Mouse (Mus musculus) kidney, postnatal 0 days (tissue): Measurements from ENCODE around the gene Tent4b. TPM values are rescaled to one million over a fixed set of nuclear protein-coding genes. Genes with fewer than 3 reads are reported as not detected.

Experiments used
- ATAC-seq: fragments of 200-750 bp; cut with Nextera tagmentation; replicated peaks from 2 replicates; pipeline ENCODE4 v1.8.0; 2017; ENCODE audit warnings: low read depth, moderate number of reproducible peaks, moderate TSS enrichment, moderate library complexity; ENCODE audit not compliant: low FRiP score
- DNase-seq: peaks from one replicate; pipeline ENCODE4 v3.0.0-alpha.2; 2016; ENCODE audit warnings: low spot score
- H3K27ac ChIP-seq: fragments of 300-500 bp; sonication (generic); 2 replicates; pipeline ENCODE4 v1.5.1; 2014; ENCODE audit warnings: mild to moderate bottlenecking
- H3K27me3 ChIP-seq: fragments of 300-500 bp; sonication (generic); 2 replicates; pipeline ENCODE4 v1.6.1; 2014; ENCODE audit warnings: low read length, mixed read lengths; ENCODE audit not compliant: insufficient read depth
- H3K36me3 ChIP-seq: fragments of 300-500 bp; sonication (generic); 2 replicates; pipeline ENCODE4 v1.6.1; 2014; ENCODE audit warnings: low read length, mixed read lengths; ENCODE audit not compliant: insufficient read depth
- H3K4me1 ChIP-seq: fragments of 300-500 bp; sonication (generic); replicated peaks from 2 replicates; pipeline ENCODE4 v1.6.1; 2014; ENCODE audit warnings: antibody characterized with exemption, low read length, mixed read lengths; ENCODE audit not compliant: insufficient read depth
- H3K4me2 ChIP-seq: fragments of 300-500 bp; sonication (generic); 2 replicates; pipeline ENCODE4 v1.6.1; 2014; ENCODE audit warnings: mild to moderate bottlenecking, low read length, moderate library complexity, mixed read lengths
- H3K4me3 ChIP-seq: fragments of 300-500 bp; sonication (generic); replicated peaks from 2 replicates; pipeline ENCODE4 v1.5.1; 2014; ENCODE audit warnings: low read depth, low read length
- H3K9ac ChIP-seq: fragments of 300-500 bp; sonication (generic); 2 replicates; pipeline ENCODE4 v1.6.1; 2014; ENCODE audit warnings: low read depth, low read length
- H3K9me3 ChIP-seq: fragments of 300-500 bp; sonication (generic); replicated peaks from 2 replicates; pipeline ENCODE4 v1.6.1; 2016; ENCODE audit warnings: low read length, inconsistent platforms, mixed read lengths
- CTCF ChIP-seq: IDR thresholded peaks from 2 replicates; pipeline ENCODE4 v1.5.1; 2016; ENCODE audit warnings: antibody characterized with exemption, low read depth, mild to moderate bottlenecking, moderate library complexity
- WGBS: fragments of 180-500 bp; shearing (Covaris S2); extraction: QIAGEN DNeasy Blood & Tissue Kit; methylation state at CpG from one replicate; pipeline ENCODE4 v1.1.7; 2014; 5-methylcytosine and 5-hydroxymethylcytosine counted together
- polyA plus RNA-seq: library from polyadenylated mRNA; unstranded; fragments of >200 nt; fragmentation: Nextera tagmentation; extraction: Ambion mirVana; gene quantifications from 2 replicates; pipeline ENCODE4 v1.2.1, GENCODE M21; 2015

The Tent4b gene
- 7.3 and 7.6 TPM in 2 replicates for polyA plus RNA-seq

DNA sequence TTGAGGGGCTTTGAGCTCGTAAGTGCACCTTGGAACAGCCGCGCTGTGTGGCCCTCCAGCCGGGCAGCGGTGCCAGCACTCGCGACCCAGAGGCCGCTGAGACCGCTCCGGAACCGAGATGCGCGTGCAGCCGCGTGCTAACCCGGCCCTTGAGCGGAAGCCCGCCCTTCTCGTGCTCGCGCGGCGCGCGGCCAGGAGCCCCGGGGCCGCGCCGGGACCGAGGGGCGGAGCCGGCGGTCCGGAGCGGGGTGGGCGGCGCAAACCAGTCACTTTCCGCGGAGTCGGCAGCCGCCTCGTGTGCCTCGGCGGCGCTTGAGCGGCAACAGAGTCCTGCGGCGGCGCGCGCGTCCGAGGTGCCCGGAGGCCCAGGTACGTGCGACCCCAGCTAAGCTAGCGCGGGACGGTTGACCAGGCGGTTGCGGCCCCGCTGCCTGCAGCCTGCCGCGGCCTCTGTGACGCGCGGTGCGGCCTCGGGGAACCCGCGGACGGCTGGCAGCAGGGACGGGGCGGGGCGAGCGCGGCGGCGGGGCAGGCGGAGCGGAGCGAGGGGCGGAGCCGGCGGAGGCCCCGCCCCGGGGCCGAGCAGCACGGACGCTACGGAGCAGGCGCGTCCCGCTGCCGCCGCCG, at the start of gene Tent4b:
Gene Tent4b (plus strand): TSS at position 269 of the 627 bp plus-strand sequence.
- H3K9me3 ChIP-seq: no peaks in the 10 kb centered on the region
- no peaks in the 10 kb centered on the region for H3K27me3 ChIP-seq
- H3K9ac ChIP-seq: peak within 1 kb of the TSS; percentile 88
- WGBS: under 1% methylated on average over 88 of the region's 97 CpGs
- peak within 1 kb of the TSS; percentile 94 for H3K4me2 ChIP-seq
- DNase-seq (peak; percentile 94), ATAC-seq (peak; percentile 94)
- peaks cover 19% of the 10 kb centered on the region for H3K4me1 ChIP-seq
- peak within 1 kb of the TSS; percentile 98 for H3K27ac ChIP-seq
- peak within 1 kb of the TSS; percentile 92 for H3K4me3 ChIP-seq
- no peak for TF ChIP-seq CTCF
- no peaks in the 10 kb centered on the region for H3K36me3 ChIP-seq

DNA sequence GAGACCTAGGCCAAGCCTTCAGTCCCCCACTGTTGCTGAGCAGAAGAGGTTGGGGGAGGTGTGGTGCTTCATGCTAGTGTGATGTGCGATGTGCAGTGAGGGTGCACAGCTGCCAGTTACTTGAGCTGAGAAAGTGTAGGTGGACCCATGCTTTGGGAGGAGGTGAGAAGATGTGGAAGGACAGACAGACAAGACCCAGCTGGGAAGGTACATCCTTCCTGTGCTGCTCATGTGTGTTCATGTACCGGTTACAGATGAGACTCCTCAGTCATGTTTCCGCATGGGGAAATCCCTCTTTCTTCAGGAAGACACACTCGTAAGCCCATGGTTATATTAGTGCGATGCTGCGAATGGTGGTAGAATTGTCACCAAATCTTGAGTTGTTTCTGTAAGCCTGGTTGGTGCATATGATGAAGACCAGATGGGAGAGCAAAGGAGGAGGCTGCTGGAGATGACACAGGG, 48.1 kb upstream of the Tent4b start:
- 93% methylated on average over 6 of the region's 6 CpGs for WGBS

DNA sequence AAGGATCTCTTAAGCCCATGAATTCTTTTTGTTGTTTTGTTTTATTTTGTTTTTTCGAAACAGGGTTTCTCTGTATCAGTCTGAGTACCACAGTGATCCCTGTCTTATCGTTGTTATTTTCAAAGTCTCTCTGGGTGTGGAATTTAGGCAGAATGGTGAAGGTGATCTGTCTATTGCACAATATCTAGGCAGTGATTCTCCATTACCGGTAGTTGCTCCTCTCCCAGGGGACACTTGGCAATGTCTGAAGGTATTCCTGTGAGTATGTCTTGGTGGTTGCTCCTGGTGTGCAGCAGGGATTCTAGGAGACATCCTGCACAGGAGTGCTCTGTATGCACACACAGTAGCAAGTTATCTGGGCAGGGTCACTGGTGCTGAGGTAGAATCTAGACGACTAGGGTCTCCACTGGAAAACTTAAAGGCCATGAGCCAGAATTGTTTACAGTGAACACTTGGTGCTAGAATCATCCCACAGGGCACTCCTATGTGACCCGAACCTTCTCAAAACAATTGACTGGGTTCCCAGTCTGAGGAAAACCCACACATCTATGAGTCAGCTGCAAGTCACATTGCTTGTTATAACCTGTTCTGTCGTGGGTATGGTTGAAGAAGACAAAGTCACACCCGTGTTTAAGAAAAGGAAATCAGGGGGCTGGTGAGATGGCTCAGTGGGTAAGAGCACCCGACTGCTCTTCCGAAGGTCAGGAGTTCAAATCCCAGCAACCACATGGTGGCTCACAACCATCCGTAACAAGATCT, 38.6 kb upstream of the Tent4b start:
- no peak overlapping the region for H3K27ac ChIP-seq
- H3K9ac ChIP-seq: no peak overlapping the region
- DNase-seq (no peak), ATAC-seq (no peak)
- no peak for TF ChIP-seq CTCF
- 91% methylated on average over 10 of the region's 10 CpGs for WGBS
- H3K27me3 ChIP-seq: no peaks in the 10 kb centered on the region
- no peak overlapping the region for H3K4me2 ChIP-seq
- no peak overlapping the region for H3K4me3 ChIP-seq
- H3K9me3 ChIP-seq: no peaks in the 10 kb centered on the region
- no peaks in the 10 kb centered on the region for H3K4me1 ChIP-seq
- peaks cover 53% of the 10 kb centered on the region for H3K36me3 ChIP-seq

More for the DNA sequence above, 48.1 kb upstream of the Tent4b start:
- no peak for TF ChIP-seq CTCF
- Histone ChIP-seq H3K9me3 (no peaks in the 10 kb centered on the region), H3K4me2 (no peak overlapping the region), H3K36me3 (peaks cover 36% of the 10 kb centered on the region), H3K9ac (no peak overlapping the region), H3K27me3 (no peaks in the 10 kb centered on the region), H3K4me1 (no peaks in the 10 kb centered on the region), H3K27ac (no peak overlapping the region), H3K4me3 (no peak overlapping the region)
- no peak for DNase-seq
- no peak for ATAC-seq

GRCm38 (mm10) chr8:88161439-88161838, 37.6 kb upstream of the Tent4b start:
- 77% methylated on average over 5 of the region's 5 CpGs for WGBS
- Histone ChIP-seq H3K27me3 (no peaks in the 10 kb centered on the region), H3K4me1 (no peaks in the 10 kb centered on the region), H3K9me3 (no peaks in the 10 kb centered on the region), H3K4me2 (no peak overlapping the region), H3K27ac (no peak overlapping the region), H3K36me3 (peaks cover 54% of the 10 kb centered on the region), H3K9ac (no peak overlapping the region), H3K4me3 (no peak overlapping the region)
- ATAC-seq (no peak), DNase-seq (peak; percentile 63)
- peak; percentile 82 for TF ChIP-seq CTCF

DNA sequence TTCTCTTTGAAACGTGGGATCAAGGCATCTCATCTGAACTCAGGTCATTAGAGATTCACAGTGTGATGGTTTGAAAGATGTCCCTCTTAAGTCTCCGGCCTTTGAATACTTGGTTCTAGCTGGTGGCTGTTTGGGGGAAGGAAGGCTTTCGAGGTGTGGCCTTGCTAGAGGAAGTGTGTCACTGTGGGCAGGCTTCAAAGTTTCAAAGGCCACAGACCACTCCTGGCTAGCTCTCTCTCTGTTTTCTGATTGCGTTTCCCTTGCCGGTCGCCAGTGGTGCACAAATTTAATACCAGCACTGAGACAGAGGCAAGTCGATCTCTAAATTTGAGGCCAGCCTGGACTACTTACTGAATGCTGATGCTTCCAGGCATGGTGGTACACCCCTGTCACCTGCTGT, 23.7 kb upstream of the Tent4b start:
- no peak for DNase-seq
- no peak for ATAC-seq
- H3K27me3 ChIP-seq: no peaks in the 10 kb centered on the region
- no peaks in the 10 kb centered on the region for H3K9me3 ChIP-seq
- no peak overlapping the region for H3K27ac ChIP-seq
- H3K9ac ChIP-seq: no peak overlapping the region
- WGBS: 89% methylated on average over 7 of the region's 7 CpGs
- TF ChIP-seq CTCF: no peak
- no peaks in the 10 kb centered on the region for H3K4me1 ChIP-seq
- peaks cover 13% of the 10 kb centered on the region; the same call in 1 of the 2 replicates for H3K36me3 ChIP-seq
- H3K4me3 ChIP-seq: no peak overlapping the region
- no peak overlapping the region for H3K4me2 ChIP-seq

- Histone ChIP-seq H3K4me3 (no peak overlapping the region), H3K4me1 (no peaks in the 10 kb centered on the region), H3K27ac (no peak overlapping the region), H3K27me3 (no peaks in the 10 kb centered on the region), H3K4me2 (no peak overlapping the region), H3K36me3 (0 out of 2 replicates have a peak, but pooled peaks cover under 1% of the 10 kb centered on the region), H3K9me3 (no peaks in the 10 kb centered on the region), H3K9ac (no peak overlapping the region)
- DNase-seq (no peak), ATAC-seq (no peak)
- no peak for TF ChIP-seq CTCF
- WGBS: 89% methylated on average over 8 of the region's 8 CpGs
Observed at GRCm38 (mm10) chr8:88177291-88177690, 21.7 kb upstream of the Tent4b start.
